Mouse (Mus musculus) embryonic fibroblast, embryonic 13.5 days (primary cell): ENCODE results near the gene Fgf2.

Source experiments
- CTCF ChIP-seq: IDR thresholded peaks from 2 replicates; pipeline ENCODE4 v1.5.1; 2011; ENCODE audit warnings: mild to moderate bottlenecking, control low read depth, low read length, moderate library complexity, borderline replicate concordance; ENCODE audit not compliant: insufficient read depth
- POLR2A ChIP-seq: IDR thresholded peaks from 2 replicates; pipeline ENCODE4 v1.6.1; 2011; ENCODE audit warnings: low read depth, mild to moderate bottlenecking, control low read depth, low read length, moderate library complexity

DNA sequence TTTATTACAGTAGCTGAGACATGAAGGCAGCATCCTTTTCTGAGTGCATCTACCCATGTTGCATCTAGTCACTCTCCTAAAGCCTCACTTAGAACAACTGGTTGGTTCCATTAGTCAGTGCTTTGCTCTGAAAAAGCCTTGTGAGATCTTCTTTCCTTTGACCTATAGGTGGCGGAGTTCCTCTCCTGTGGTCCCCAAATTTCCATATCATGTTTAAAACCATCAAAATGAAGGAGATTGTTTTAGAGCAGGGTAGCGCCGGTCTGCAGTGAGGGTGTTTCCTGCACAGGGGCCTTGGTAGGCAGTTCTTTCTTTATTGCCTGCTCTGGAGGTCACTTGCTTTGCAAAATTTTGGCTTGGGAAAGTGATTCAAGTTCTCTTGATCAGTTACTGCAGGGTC lies 23.8 kb upstream of the Fgf2 start:
- TF ChIP-seq CTCF, result no peak
- no peak for TF ChIP-seq POLR2A
